Mouse (Mus musculus) hindbrain, embryonic 10.5 days (tissue): ENCODE measurements around the gene Ptprh. TPM values are rescaled to one million over a fixed set of nuclear protein-coding genes. Genes with fewer than 3 reads are reported as not detected.

Experiments used
- DNase-seq: peaks from one replicate; pipeline ENCODE4 v3.0.0-alpha.2; 2017; ENCODE audit warnings: low spot score
- H3K27ac ChIP-seq: fragments of 300-500 bp; sonication (generic); 2 replicates; pipeline ENCODE4 v1.5.1; 2016; ENCODE audit warnings: mild to moderate bottlenecking, moderate library complexity
- H3K27me3 ChIP-seq: fragments of 300-500 bp; sonication (generic); 2 replicates; pipeline ENCODE4 v1.6.1; 2016; ENCODE audit warnings: mild to moderate bottlenecking; ENCODE audit not compliant: poor library complexity, insufficient read depth, severe bottlenecking
- H3K36me3 ChIP-seq: fragments of 300-500 bp; sonication (generic); 2 replicates; pipeline ENCODE4 v1.6.1; 2016; ENCODE audit warnings: mild to moderate bottlenecking, moderate library complexity
- H3K4me1 ChIP-seq: fragments of 300-500 bp; sonication (generic); replicated peaks from 2 replicates; pipeline ENCODE4 v1.6.1; 2016; ENCODE audit warnings: mild to moderate bottlenecking
- H3K4me3 ChIP-seq: fragments of 300-500 bp; sonication (generic); 2 replicates; pipeline ENCODE4 v1.5.1; 2016; ENCODE audit warnings: mild to moderate bottlenecking, moderate library complexity
- H3K9me3 ChIP-seq: fragments of 300-500 bp; sonication (generic); 2 replicates; pipeline ENCODE4 v1.6.1; 2016; ENCODE audit warnings: mild to moderate bottlenecking, moderate library complexity
- WGBS: fragments of 180-500 bp; shearing (Covaris S2); methylation state at CpG from one replicate; pipeline ENCODE4 v1.1.7; 2016; 5-methylcytosine and 5-hydroxymethylcytosine counted together
- polyA plus RNA-seq: library from polyadenylated mRNA; unstranded; fragments of >200 nt; fragmentation: Nextera tagmentation; extraction: Ambion mirVana; gene quantifications from 2 replicates; pipeline ENCODE4 v1.2.1, GENCODE M21; 2016

The Ptprh gene
- polyA plus RNA-seq = not detected in 2 replicates

DNA sequence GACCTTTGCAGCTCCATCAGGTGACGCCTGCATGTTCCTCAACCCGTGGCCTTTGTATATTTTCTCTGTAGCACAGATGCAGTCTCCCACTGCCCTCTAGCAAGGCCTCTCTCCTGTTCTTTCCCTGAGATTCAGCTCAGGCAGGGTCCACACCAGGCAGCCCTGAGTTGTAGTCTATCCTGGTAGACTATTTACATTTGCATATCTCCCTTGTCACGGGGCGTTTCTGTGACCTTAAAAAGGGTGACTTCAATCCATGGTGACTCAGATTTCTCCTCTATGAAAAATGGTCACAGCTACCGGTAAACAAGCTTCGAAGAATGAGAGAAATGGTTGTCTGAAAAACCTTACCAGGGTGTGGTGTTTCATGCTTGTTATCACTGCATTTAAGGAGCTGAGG, at the start of gene Ptprh:
TSS of gene Ptprh (minus strand) at position 169 of the 400 bp plus-strand sequence.
- DNase-seq = no peak
- no peaks in the 10 kb centered on the region for H3K36me3 ChIP-seq
- no peak within 1 kb of the TSS for H3K4me3 ChIP-seq
- H3K9me3 ChIP-seq = peaks cover 9% of the 10 kb centered on the region; the same call in 1 of the 2 replicates
- H3K27ac ChIP-seq = no peak within 1 kb of the TSS
- H3K27me3 ChIP-seq = no peaks in the 10 kb centered on the region
- 79% methylated on average over 6 of the region's 6 CpGs for WGBS
- H3K4me1 ChIP-seq = no peaks in the 10 kb centered on the region

GRCm38 (mm10) chr7:4653351-4653750, 49.5 kb upstream of the Ptprh start:
- no peak overlapping the region for H3K4me3 ChIP-seq
- peaks cover 30% of the 10 kb centered on the region for H3K4me1 ChIP-seq
- no peaks in the 10 kb centered on the region for H3K27me3 ChIP-seq
- no peak overlapping the region for H3K27ac ChIP-seq
- no peak for DNase-seq
- WGBS = 89% methylated on average over 5 of the region's 5 CpGs
- H3K9me3 ChIP-seq = no peaks in the 10 kb centered on the region
- peaks cover 28% of the 10 kb centered on the region for H3K36me3 ChIP-seq

DNA sequence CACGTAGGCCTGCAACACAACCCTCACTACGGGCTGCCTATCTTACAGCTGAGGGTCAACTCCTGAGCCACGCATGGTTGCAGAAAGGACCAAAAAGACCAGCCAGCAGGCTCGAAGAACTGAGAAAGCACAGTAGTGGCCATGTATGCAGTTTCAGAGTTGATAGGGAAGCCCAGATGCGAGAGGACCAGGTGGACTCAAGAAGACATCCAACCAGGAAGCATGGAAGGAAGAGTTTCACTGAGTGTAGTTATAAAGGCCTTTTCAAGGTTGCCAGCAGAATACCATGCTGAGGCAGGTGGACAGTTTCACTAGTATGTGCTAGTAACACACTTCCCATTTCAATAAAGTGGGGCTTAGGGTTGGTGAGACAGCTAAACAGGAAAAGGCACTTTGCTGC, 48.9 kb upstream of the Ptprh start:
- DNase-seq = no peak
- H3K9me3 ChIP-seq = no peaks in the 10 kb centered on the region
- peaks cover 28% of the 10 kb centered on the region for H3K36me3 ChIP-seq
- peaks cover 24% of the 10 kb centered on the region for H3K4me1 ChIP-seq
- no peak overlapping the region for H3K4me3 ChIP-seq
- no peaks in the 10 kb centered on the region for H3K27me3 ChIP-seq
- 91% methylated on average over 5 of the region's 5 CpGs for WGBS
- H3K27ac ChIP-seq = no peak overlapping the region

- H3K9me3 ChIP-seq = no peaks in the 10 kb centered on the region
- WGBS = 84% methylated on average over 8 of the region's 8 CpGs
- DNase-seq = no peak
- no peak overlapping the region for H3K27ac ChIP-seq
- H3K36me3 ChIP-seq = peaks cover 37% of the 10 kb centered on the region
- no peak overlapping the region for H3K4me3 ChIP-seq
- H3K4me1 ChIP-seq = peaks cover 13% of the 10 kb centered on the region
- no peaks in the 10 kb centered on the region for H3K27me3 ChIP-seq
Measured at GRCm38 (mm10) chr7:4651581-4651980, 47.7 kb upstream of the Ptprh start.

GRCm38 (mm10) chr7:4647992-4648391, 44.2 kb upstream of the Ptprh start:
- Histone ChIP-seq H3K9me3 (no peaks in the 10 kb centered on the region), H3K4me3 (no peak overlapping the region), H3K4me1 (0 out of 2 replicates have a peak, but pooled peaks cover 3% of the 10 kb centered on the region), H3K36me3 (peaks cover 62% of the 10 kb centered on the region), H3K27me3 (no peaks in the 10 kb centered on the region), H3K27ac (no peak overlapping the region)
- DNase-seq = no peak
- 89% methylated on average over 2 of the region's 2 CpGs for WGBS

DNA sequence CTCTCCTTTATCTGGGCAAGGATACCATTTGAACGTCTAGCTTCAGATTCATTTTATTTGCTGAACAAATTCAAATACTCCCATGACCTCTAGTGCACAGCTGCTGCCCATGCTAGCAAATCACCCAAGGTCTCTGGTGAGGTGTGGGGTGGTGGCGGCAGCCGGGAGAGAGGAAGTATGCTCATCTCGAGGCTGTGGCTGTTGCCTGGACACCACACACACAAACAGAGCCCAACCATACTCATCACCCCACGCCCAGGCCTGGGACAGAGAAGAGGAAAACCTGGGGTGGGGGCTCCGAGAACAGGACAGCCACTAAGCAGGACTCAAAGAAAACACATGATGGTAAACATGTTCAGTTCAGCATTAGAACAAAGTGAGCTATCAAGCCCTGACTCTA, 43.5 kb upstream of the Ptprh start:
- peaks cover 62% of the 10 kb centered on the region for H3K36me3 ChIP-seq
- H3K9me3 ChIP-seq = no peaks in the 10 kb centered on the region
- 83% methylated on average over 6 of the region's 6 CpGs for WGBS
- no peak overlapping the region for H3K4me3 ChIP-seq
- no peak for DNase-seq
- no peaks in the 10 kb centered on the region for H3K4me1 ChIP-seq
- no peaks in the 10 kb centered on the region for H3K27me3 ChIP-seq
- no peak overlapping the region for H3K27ac ChIP-seq

- H3K4me3 ChIP-seq = no peak overlapping the region
- DNase-seq = no peak
- peaks cover 64% of the 10 kb centered on the region for H3K36me3 ChIP-seq
- H3K27me3 ChIP-seq = no peaks in the 10 kb centered on the region
- no peak overlapping the region for H3K27ac ChIP-seq
- H3K4me1 ChIP-seq = no peaks in the 10 kb centered on the region
- H3K9me3 ChIP-seq = no peaks in the 10 kb centered on the region
- 86% methylated on average over 3 of the region's 3 CpGs for WGBS
Measured at GRCm38 (mm10) chr7:4646806-4647205, 43.0 kb upstream of the Ptprh start.

GRCm38 (mm10) chr7:4643225-4643624, 39.4 kb upstream of the Ptprh start:
- Histone ChIP-seq H3K4me1 (no peaks in the 10 kb centered on the region), H3K4me3 (no peak overlapping the region), H3K36me3 (peaks cover 91% of the 10 kb centered on the region), H3K27me3 (no peaks in the 10 kb centered on the region), H3K27ac (no peak overlapping the region), H3K9me3 (no peaks in the 10 kb centered on the region)
- no peak for DNase-seq
- WGBS = 94% methylated on average over 6 of the region's 6 CpGs

GRCm38 (mm10) chr7:4641956-4642355, 38.1 kb upstream of the Ptprh start:
- no peak overlapping the region for H3K4me3 ChIP-seq
- no peaks in the 10 kb centered on the region for H3K4me1 ChIP-seq
- no peak for DNase-seq
- H3K27me3 ChIP-seq = no peaks in the 10 kb centered on the region
- no peak overlapping the region for H3K27ac ChIP-seq
- peaks cover 99% of the 10 kb centered on the region for H3K36me3 ChIP-seq
- H3K9me3 ChIP-seq = no peaks in the 10 kb centered on the region
- WGBS = 90% methylated on average over 7 of the region's 7 CpGs

DNA sequence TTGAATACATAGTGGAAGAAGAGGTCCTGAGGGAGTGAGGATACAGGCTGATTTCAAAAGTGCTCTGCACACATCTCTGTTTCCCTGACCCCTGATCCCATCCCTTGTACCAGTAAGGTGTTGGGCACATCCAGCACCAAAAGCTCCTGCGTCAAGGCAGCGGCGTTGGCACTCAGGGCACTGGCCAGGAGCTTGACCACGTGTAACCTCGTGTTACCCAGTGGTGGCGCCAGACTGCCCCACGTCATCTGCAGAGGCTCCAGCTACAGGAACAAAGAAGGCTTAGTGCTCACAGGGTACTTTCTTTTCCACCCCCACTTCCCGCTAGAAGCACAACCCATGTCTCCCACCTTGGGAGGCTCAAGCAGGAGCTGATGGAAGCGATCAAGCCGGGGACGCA, 37.3 kb upstream of the Ptprh start:
- Histone ChIP-seq H3K4me3 (no peak overlapping the region), H3K27me3 (no peaks in the 10 kb centered on the region), H3K4me1 (no peaks in the 10 kb centered on the region), H3K36me3 (peaks cover 100% of the 10 kb centered on the region), H3K9me3 (no peaks in the 10 kb centered on the region), H3K27ac (no peak overlapping the region)
- no peak for DNase-seq
- WGBS = 86% methylated on average over 11 of the region's 11 CpGs

DNA sequence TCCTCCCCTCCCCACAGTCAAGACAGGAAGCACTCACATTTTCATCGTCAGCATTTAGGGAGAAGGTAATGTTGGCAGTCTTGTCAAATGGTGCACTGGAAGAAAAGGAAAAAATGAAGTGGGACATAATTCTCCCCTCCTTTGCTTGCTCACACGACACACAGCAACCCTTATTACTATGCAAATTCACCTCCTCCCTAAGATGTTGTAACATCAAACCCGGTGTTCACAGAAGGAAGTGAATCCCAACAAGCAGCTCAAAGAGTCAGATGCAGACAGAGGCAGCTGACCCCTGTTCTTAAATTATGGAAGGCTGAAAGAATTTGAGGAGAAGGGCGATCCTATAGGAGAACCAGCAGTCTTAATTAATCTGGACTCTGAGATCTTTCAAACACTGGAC, 32.3 kb upstream of the Ptprh start:
- no peak overlapping the region for H3K4me3 ChIP-seq
- no peaks in the 10 kb centered on the region for H3K4me1 ChIP-seq
- no peaks in the 10 kb centered on the region for H3K27me3 ChIP-seq
- WGBS = 83% methylated on average over 4 of the region's 4 CpGs
- H3K36me3 ChIP-seq = peaks cover 97% of the 10 kb centered on the region
- DNase-seq = no peak
- H3K9me3 ChIP-seq = no peaks in the 10 kb centered on the region
- no peak overlapping the region for H3K27ac ChIP-seq

DNA sequence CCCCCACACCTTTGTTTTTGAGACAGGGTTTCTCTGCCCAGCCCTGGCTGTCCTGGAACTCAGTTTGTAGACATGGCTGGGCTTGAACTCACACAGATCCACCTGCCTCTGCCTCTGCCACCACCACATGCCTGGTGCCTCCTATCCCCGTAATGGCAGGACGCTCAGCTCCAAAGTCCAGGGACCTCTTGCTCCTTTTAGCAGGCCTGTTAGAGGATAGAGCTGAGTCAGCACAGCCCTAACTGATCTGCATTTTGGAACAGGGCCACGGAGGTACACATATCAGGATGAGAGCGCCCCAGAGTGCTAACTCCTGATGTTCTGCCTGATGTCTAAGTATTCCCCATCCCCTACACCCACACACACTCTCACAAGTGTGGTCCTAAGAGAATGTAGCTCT, 27.2 kb upstream of the Ptprh start, which contains the start of gene Tmem86b:
TSS of gene Tmem86b (minus strand) at position 392 of the 400 bp plus-strand sequence.
- DNase-seq = no peak
- Histone ChIP-seq H3K27ac (no peak within 1 kb of the TSS), H3K4me1 (no peaks in the 10 kb centered on the region), H3K27me3 (no peaks in the 10 kb centered on the region), H3K4me3 (0 out of 2 replicates have a peak within 1 kb of the TSS, but pooled peaks have one; percentile 2), H3K36me3 (peaks cover 80% of the 10 kb centered on the region), H3K9me3 (no peaks in the 10 kb centered on the region)
- WGBS = 92% methylated on average over 4 of the region's 4 CpGs

GRCm38 (mm10) chr7:4630198-4630597, 26.4 kb upstream of the Ptprh start:
- Histone ChIP-seq H3K4me1 (no peaks in the 10 kb centered on the region), H3K36me3 (peaks cover 72% of the 10 kb centered on the region), H3K27me3 (no peaks in the 10 kb centered on the region), H3K4me3 (peak overlapping the region; percentile 2; the same call in 1 of the 2 replicates), H3K9me3 (no peaks in the 10 kb centered on the region), H3K27ac (no peak overlapping the region)
- WGBS = 89% methylated on average over 1 of the region's 1 CpGs
- no peak for DNase-seq

DNA sequence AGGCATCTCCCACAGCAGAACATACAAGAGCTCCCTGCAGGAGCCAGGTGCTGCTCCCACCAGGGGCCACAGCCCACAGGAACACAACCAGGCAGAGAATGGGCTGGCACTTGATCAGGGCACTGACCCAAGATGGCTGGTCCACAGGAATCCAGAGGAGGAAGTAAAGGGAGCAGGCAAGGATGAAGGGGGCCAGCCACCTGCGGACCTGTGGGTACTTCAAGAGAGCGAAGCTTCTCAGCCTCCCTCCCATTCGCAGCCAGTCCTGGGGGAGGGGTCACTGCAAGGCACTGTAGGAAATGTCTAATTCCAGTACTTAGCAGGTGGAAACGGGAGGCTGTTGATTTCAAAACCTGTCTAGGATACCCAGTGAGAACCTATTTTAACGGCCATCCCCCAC, 25.7 kb upstream of the Ptprh start:
- Histone ChIP-seq H3K36me3 (peaks cover 67% of the 10 kb centered on the region), H3K4me3 (peak overlapping the region; percentile 2; the same call in 1 of the 2 replicates), H3K27ac (no peak overlapping the region), H3K27me3 (no peaks in the 10 kb centered on the region), H3K9me3 (no peaks in the 10 kb centered on the region), H3K4me1 (no peaks in the 10 kb centered on the region)
- no peak for DNase-seq
- 83% methylated on average over 5 of the region's 5 CpGs for WGBS
